Mouse (Mus musculus): ENCODE results near the gene Supt3.

The Supt3 gene

DNA sequence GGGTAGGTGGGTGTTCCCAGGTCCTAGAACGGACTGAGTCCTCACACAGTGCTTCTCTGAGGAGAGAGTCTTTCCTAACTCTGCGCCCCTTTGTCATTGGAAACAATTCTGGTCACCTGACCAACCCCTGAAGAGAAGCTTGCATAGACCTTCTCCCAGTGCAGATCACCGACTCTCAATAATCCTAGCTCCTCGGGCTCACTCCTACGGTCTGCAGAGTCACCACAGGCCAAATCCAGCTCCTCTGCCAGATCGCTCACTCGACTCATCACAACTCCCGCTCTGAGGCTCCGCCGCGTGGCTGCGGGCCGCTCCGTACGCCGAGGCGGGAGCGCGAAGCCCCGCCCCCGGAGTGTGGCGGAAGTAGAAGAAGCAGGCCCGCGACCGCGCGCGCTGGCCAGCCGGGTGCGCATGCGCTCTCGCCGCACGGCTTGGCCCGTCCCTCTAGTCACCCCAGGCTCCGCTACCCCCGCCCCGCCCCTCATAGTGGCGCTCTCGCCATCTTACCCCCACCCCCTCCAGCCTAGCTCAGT is at the start of gene Supt3:
Supt3 (plus strand) TSS at position 415 of the 533 bp plus-strand sequence.
- CTCF ChIA-PET, result no interaction called here

DNA sequence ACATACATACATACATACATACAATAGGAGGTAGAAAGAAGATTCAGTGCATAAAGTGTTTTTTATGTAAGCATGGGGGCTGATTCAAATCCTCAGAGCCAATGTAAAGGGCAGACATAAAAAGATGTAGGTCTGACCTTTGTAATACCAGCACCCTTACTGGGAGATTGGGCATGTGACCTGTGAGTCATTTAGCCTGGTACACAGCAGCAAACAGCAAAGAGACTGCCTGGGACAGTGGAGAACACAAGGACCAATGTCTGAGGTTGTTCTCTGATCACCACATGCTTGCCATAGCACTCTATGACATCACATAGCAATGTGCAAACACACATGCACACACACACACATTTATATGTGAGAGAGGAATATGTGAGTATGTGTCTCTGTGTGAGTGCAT is 49.3 kb upstream of the Supt3 start:
- CTCF ChIA-PET, result no interaction called here

DNA sequence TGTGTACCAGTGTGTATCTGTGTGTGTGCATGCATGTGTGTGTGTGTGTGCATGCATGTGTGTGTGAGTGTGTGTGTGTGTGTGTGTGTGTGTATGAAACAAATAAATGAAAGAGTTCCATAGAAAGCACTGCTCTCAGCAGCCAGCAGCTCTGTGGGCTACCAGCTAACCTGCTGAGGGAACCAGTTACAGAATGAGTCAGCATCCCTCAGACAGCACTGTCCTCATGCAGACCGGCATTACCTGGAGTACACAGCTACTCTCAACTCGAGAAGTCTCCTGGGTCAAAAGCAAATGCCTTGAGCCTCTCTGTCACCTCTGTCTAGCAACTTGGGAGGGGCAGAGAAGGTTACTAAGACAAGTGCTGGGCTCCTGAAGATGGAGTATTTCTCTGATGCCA is 48.5 kb upstream of the Supt3 start:
- CTCF ChIA-PET, result no interaction called here

DNA sequence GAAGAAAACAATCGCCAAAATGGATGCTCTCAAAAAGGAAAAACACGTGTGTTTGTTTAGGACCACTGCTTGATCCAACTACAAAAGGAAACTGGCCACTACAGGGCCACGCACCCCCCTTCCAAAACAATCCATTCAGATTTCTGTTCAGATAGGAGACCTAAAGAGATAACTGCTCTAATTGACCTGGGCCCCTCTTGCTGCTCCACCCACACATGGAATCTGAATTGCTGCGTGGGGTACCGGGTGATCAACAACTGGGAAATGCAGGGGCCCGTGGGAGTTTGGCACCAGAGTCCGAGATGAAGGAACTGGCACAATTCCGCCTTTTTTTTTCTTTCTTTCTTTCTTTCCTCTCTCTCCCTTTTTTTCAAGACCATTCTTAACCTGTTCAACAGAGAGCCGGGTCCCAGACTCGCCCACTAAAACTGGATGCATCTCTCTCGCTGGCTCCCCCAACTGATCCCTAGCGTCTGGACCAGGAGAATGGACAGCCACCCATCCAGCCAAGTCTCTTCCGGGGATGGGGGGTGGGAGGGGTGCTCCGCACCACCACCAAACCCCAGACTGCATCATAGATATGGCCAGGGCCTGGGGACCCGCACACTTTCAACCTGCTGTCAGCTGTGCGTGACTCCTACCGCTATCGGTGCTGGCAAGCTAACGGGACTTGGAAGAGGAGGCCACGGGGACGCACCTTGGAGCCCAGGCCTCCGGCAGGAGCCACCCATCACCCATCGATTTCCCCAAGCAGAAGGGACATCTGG is 43.2 kb upstream of the Supt3 start:
- CTCF ChIA-PET, result no interaction called here

DNA sequence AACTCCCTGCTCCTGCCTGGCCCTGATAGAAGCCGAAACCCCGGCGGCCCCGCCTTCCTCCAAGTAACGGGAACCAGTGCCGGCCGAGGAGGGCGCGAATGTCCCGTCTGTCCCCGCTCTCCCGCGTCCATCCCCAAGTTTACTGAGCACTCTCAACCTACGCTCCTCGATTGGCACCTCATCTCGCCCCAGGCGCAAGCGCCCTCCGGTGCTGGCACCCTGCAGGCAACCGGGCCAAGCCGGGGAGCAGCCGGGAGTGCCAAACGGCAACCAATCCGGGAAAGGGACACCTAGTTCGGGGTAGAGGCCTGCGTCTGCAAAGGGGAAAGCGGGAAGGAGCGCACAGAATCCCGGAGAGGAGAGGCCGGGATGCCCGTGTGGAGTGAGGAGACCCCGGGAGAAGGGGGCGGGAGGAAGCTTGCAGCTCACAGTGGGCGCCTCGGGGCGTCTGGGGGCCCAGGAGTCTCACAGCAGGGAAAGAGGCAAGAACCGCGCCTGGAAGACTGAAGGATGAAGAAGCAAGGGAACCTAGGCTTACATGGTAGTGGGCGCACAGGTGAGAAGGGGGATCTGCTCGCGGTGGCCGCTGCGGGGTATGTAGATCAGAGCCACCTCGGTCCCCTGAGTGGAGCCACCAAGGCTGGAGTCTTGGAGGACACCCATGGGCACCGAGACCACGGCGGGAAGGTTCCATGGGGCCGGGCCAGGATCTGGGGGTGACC is 42.3 kb upstream of the Supt3 start:
- CTCF ChIA-PET, result no interaction called here

DNA sequence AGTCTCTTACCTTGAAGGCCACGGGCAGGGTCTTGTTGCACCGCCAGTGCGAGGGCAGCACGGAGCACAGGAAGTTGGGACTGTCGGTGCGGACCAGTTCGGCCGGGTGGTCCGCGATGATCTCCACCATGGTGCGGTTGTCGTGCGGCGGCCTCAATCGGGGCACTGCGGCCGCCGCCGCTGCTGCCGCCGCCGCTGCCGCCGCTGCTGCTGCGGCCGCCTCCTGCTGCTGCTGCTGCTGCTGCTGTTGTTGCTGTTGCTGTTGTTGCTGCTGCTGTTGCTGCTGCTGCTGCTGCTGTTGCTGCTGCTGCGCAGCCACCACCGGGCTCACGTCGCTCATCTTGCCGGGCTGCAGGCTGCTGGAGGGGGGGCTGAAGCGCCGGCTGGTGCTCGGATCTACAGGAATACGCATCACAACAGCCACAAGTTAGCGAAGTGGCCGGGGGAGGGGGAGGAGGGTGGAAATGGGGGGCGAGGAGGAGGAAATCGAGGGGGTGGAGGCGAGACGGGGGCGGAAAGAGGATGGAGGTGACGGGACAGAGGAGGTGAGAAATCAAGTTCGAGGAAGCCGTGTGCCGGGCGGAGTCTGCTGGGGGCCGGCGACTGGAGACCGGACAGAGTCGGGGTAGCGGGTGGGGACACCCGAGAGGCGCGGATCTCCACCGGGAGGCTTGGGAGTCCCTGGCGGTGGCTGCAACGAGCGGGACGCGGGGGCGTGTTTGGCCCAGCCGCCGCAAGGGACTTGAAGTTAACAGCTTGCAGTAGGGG is 41.5 kb upstream of the Supt3 start:
- CTCF ChIA-PET, result no interaction called here

DNA sequence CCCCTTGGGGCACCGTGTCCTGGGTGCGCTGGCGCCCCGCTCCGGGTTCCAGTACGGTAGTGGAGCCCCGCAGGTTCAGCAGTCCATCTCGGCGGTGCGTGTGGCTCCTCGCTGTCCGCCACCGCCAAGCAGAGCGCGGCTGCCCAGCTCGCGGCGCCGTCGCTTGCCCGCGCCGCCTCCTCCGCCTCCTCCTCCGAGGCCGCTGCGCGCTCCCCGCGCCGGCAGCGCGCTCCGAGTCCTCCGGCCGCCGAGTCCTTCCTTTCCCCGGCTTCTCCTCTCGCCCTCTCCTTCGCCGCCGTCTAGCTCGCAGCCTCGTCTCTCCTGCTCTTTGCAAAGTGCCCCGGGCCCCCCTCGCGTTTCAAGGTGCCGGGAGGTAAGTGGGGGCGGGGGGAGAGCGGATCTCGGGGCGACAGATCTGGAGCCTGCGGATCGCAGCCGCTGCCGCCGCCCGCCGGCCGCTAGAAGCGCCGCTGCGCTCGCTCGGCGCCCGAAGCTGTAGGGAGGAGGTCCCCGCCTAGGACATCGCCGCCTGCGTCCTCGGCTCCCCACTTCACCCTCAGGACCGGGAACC is 40.9 kb upstream of the Supt3 start:
- CTCF ChIA-PET, result no interaction called here

DNA sequence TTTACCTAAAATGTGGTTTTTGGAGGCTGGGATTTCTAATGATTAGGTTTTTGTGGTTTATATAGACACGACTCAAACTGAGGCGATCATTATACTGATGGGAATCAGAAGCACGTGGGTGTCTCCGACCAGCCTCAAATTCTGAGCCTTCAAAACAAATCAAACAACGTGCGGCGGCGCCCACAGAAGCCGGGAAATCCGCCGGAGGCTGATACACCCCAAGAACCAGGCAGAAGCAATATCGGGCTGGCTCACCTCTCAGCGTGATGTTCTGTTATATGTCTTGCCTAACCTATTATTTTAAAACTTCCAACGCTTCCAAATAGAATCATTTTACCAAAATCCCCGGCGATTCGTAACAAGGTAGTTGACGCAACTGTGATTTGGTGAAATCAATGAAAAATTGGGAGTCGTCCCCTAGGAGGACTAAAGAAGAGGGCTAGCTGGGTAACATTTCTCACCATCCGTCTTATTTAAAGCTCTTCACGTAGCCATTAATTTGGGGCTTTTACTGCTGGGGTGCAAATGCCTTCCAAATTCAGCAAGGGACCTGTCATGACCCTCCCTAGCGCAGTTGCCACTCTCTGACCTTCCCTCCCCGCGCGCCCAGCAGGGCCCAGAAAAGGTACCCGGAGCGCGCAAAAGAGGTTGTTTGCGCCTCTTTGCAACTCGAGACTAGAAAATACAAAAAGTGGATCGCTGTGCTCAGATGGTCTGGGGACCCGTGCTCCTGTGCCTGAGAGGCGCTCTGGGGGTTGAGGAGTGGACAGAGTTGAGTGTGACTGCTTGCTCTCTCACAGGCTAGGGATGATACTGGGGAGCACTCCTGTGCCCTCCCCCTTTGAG is 39.5 kb upstream of the Supt3 start:
- CTCF ChIA-PET, result no interaction called here

DNA sequence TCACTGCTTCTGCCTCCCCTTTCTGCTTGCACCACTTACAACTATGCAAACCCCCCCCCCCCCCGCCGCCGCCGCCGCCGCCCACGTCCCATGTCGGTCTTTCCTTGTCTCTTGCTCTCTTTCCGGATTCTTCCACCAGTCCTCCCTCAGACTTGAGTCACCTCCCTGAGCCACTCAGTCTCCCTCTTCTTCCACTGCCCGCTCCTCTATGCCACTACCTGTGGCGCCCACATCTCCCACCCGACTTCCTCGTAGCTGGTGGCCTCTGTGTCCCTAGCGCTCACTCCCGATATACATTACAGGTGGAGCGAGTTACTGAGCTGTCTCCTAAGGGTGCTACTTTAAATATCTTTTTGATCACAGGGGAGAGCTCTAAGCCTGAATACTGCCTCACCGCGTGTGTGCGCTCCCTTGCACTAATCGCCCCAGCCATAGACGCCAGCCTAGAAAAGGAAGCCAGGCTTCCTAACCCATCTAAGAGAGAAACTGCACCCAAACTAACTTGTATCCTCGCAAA is 38.8 kb upstream of the Supt3 start:
- CTCF ChIA-PET, result no interaction called here

DNA sequence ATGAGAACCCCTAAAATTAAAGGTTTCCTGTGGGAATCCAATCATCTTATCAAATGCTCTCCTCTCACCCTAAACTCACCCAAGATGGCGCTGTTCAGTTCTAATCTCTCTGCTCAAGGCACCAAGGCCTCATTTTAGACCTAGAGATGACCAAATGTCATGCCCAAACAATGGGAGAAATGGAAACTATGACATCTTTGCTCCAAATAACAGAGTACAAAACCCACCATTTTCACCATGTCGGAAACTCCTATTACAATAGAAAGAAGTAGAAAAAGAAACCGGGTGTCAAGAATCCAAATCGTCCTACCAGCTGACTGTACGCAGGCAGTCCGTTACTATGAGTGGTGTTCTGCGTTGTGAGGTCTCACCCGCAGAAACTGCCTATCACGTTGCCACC is 34.7 kb upstream of the Supt3 start:
- CTCF ChIA-PET, result interaction anchor here (0.7 kb wide), 1 partner anchor 500 kb away, joined by 5 read pairs; no protein-coding TSS in a partner anchor

DNA sequence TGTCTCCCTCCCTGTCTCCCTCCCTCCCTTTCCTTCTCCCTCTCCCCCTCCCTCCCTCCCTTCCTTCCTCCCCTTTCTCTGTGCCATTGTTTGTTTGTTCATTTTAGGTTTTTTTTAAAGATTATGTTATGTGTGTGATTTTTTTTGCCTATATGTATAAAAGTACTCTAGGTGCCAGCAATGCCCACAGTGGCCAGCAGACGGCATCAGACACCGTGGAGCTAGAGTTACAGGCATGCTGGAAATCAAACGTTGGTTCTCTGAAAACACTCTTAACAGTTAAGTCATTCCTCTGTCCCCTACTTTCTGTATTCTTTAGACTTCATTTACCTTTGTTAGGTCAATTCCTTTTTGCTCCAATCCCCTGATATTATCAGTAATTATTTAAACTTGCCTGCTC is 33.2 kb upstream of the Supt3 start:
- CTCF ChIA-PET, result no interaction called here

DNA sequence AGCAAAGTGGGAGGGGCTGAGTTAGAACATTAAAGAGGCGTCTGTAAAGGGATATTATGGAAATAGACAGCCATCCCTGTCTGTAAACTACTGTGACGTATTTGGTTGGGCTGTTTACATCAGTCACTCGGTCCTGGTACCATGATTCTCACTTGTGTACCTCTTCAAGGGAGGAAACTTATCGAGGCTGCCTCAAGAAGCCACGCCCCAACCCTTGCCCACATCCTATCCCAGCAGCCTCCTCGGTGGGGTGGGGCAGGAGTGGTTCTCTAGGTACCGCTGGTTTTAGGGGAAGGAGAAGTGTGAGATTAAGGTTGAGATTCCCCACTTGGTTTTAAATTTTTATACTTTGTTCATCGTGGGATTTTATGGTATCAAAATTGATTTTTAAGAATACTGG is 31.6 kb upstream of the Supt3 start:
- CTCF ChIA-PET, result no interaction called here

DNA sequence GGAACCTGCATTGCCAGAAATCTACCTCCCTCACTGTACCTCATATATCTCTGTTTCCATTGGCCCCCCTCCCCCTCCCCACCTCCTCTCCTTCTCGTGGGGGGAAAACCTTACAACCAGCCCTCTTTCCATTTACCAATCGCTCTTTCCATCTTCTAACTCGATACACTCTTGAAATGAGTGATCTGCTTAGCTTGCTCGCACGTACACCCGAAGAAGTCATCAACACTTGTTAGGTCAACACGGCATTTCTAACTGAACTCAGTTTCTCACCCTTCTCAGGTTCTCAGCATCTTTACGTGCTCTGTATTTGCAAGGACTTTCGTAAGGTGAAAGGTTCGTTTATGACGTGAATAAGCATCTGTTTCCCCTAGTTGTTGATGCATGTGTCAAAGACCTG is 10.6 kb upstream of the Supt3 start:
- CTCF ChIA-PET, result no interaction called here

DNA sequence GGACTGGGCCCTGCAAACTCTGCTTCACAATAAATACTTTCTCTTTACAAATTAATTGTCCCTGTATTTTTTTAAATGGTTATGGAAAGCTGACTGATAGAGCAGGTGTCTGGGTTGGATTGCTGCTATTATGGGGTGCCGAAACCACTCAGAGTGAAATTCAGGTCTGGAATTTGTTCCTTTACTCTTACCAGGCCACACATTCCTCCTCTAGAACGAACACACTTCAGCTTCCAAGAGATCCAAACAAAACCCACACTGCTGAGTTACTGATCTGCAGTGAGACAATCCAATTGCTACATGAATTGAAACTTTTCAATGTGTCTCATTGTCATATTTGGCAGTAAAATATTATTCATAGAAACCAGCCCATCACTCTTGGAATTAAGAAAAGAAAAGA is 10.0 kb upstream of the Supt3 start:
- CTCF ChIA-PET, result no interaction called here

DNA sequence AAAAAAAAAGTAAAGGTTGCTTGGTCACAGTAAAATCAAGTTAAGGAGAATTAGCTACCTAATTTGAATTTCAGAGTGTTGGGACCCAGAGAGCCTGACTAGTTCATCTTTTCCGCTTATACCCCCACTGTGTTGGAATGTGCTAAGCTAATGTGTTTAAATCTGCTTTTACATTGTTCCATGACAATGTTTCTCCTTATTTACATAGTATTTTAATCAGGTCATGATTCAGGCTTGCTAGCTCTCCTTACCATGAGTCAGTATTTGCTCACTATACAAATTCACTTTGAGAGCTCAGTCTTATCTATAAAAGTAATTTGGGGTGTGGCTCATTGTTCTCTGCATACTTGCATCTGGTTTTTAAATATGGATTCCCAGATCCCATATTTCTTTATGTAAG is 9.6 kb upstream of the Supt3 start:
- CTCF ChIA-PET, result no interaction called here

DNA sequence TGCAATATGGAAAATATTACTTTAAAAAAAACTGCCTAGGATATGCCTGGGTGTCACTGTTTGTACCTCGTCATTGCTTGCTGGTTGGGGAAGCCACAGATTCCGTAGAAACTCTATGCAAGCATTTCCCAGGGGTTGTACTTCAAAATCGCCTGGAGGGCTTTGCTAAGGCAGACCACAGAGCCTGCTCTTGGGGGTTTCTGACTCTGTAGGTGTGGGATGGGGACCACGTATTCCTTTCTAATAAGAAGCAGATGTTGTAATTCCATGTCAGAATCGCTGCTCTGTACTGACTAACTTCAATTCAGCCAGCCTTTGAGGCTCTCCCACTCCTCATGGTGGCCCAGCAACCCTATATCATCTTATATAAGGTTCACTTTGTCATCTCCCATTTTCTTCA is 8.4 kb upstream of the Supt3 start:
- CTCF ChIA-PET, result no interaction called here

DNA sequence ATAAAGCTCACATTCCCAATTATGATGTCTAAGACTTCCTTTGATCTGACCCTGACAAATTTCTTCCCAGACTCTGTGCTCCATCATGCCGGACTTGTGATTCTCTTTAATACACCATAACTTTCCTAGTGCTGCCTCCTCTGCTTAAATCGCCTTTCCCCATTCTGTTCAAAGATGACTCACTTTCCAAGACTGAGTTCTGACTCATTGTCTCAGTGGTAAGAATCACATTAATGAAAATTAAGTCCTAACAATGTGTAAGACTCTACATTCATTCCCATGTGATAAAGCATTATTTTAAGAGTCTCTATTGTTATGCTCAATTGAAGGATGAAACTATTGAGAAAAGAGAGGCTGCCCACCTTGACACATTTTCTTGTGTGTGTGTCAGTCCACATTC is 6.1 kb upstream of the Supt3 start:
- CTCF ChIA-PET, result no interaction called here

DNA sequence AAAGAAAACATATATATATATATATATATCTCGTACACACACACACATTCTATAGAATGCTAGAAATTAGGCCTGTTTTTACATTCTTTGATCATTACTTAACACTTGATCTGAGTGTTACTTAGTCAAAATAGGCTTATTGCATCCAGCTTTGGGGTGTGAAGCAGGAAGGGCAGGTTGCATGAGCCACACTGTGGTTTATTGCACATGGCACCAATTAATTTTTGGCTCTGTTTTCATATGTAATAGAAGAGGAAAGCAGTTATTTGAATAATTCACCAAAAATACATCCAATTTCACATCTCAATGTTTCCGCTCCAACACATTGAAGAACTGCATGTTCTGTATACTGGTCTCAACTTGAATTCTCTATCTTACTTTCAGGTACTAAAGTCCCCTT is 4.4 kb upstream of the Supt3 start:
- CTCF ChIA-PET, result interaction anchor here (0.7 kb wide), 1 partner anchor 188 kb away, joined by 4 read pairs; no protein-coding TSS in a partner anchor

DNA sequence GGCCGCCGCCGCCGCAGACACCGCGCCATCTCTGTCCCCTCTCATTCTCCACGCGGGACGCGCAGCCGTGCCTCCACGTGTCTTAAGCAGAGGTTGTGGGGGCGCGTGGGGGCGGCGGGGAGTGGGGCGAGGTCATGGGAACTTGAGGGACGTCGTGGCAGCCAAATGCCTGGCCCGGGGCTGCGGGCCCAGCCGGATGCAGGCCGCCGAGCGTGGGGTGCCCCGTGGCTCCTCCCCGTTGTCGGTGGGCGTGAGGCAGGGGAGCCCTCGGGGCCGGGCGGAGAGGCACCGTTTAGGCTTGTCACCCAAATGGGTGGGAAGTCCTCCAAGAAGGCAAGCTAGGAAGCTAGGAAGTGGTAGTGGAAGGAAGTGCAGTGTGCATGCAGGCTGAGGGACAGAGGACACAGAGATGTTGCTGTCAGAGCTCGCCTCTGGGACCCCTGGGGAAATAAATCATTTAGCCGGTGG is 419 bp downstream of the Supt3 start:
- CTCF ChIA-PET, result no interaction called here

DNA sequence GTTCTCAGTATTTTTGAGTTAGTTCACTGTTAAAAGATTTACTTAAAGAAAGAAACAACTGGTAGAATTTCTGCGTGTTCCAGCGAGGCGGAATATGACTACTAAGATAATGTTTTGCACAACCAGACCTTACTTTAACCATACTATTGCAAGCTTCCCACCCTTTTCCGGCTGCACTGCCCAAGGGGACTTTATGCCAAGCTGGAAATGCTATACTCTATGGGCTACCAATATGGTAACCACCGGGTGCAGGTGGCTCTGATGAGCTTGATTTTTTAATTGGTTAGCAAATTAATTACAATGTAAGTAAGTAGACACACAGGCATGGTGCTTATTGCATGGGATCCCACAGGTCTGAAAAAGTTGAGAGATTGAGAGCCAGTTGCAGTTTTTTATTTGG is 1.2 kb downstream of the Supt3 start:
- CTCF ChIA-PET, result interaction anchor here (0.6 to 0.7 kb wide), 2 partner anchors 199 to 739 kb away, joined by 3 to 6 read pairs; no protein-coding TSS in a partner anchor

DNA sequence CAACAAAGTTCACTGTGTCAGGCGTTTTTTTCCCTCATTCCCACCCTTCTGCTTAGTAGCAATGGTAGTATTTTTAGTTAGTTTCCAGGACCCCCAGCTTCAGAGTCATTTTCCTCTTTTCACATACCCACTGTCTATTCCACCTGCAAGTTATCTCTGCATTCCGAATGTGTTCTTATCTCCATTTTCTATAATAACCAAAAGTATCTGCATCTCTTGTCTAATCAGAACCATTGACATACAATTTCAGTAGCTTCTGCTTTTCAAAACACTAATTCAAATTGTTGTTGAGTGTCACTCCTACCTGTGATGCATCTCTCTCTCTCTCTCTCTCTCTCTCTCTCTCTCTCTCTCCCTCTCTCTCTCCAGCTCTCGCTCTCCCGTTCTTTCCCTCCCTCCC is 3.4 kb downstream of the Supt3 start:
- CTCF ChIA-PET, result interaction anchor here (0.5 kb wide), 1 partner anchor 783 kb away, joined by 4 read pairs; the partner anchor contains the start of gene Slc35b2

All from spleen, embryonic (tissue).